Mouse (Mus musculus): Measurements from ENCODE around the gene B230104I21Rik.

GRCm38 (mm10) chr4:154334699-154335402 lies 1.1 kb upstream of the B230104I21Rik start:
- TF ChIP-seq CTCF (IDR thresholded peaks at IDR 0.05) (no peak), EP300 (IDR thresholded peaks at IDR 0.05) (no peak)
